Mouse (Mus musculus) ES-E14 (cell line): Measurements from ENCODE around the gene Hmgxb4.

ENCODE experiments used
- CHD2 ChIP-seq: IDR thresholded peaks from 2 replicates; pipeline ENCODE4 v1.6.1; 2014; ENCODE audit warnings: mild to moderate bottlenecking, low read depth, low read length, inconsistent platforms
- HCFC1 ChIP-seq: IDR thresholded peaks from 2 replicates; pipeline ENCODE4 v1.6.1; 2012; ENCODE audit warnings: low read length, inconsistent platforms, borderline replicate concordance; ENCODE audit not compliant: insufficient read depth
- MAFK ChIP-seq: IDR thresholded peaks from 2 replicates; pipeline ENCODE4 v1.6.1; 2014; ENCODE audit warnings: mild to moderate bottlenecking, low read depth, low read length, inconsistent platforms; ENCODE audit not compliant: insufficient read depth
- ZC3H11A ChIP-seq: IDR thresholded peaks from 2 replicates; pipeline ENCODE4 v1.6.1; 2012; ENCODE audit warnings: low read depth, mild to moderate bottlenecking, inconsistent platforms, low read length, borderline replicate concordance

- no peak for TF ChIP-seq HCFC1
- TF ChIP-seq CHD2: no peak
- no peak for TF ChIP-seq ZC3H11A
- TF ChIP-seq MAFK: no peak
Observed at GRCm38 (mm10) chr8:75000431-75000830, 7.3 kb downstream of the Hmgxb4 start.
